Mouse (Mus musculus): Measurements from ENCODE around the gene Vash2. TPM values are rescaled to one million over a fixed set of nuclear protein-coding genes. Genes with fewer than 3 reads are reported as not detected.

Gene Vash2
- total and polyA plus RNA-seq, 2 experiments from 2014 or later, result 23.5 to 39.5 TPM

DNA sequence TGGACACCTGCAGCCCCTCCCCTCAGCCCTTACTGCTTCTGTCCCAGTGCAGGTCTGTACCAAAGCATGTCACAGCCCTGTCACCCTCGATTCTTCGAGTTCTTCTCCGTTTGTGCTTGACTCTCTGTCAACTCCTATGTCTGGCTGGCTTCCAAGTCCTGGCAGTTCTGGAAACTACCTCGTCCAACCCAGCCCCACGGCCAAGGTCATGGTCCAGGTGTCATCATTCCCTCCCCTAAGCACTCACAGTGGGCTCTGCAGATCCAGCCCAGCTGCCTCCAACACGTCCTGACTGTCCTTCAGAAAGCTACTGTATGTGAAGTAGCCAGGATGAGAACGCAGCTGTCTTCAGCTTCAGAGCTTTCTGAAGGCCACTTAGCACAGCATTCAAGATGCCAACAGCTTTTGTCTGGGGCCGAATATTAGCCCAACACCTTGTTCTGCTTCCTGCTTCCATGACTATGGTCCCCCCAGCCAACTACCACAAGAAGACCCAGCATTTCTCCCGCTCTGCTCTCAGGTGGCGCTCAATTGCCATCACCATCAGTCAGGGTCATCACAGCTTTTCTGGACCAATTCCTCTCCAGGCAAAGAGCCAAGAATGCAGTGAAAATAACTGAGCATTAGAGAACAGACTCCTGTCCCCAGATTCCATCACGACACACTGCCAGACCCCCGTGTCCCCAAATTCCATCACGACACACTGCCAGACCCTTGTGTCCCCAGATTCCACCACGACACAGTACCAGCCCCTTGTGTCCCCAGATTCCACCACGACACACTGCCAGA, 13.9 kb downstream of the Vash2 start:
- H3K4me3 ChIP-seq (ENCODE audit: low read depth, low read length), result no peak overlapping the region
- peaks cover 21% of the 10 kb centered on the region for H3K36me3 ChIP-seq (replicated peaks; ENCODE audit: control insufficient read depth, insufficient read depth, low read length)
- DNase-seq (ENCODE audit: low spot score) (peak; percentile 20), ATAC-seq (ENCODE audit: insufficient read depth, low read depth) (peak; percentile 63)
- H3K4me1 ChIP-seq (ENCODE audit: control insufficient read depth, insufficient read depth), result peaks cover 15% of the 10 kb centered on the region
- TF ChIP-seq CTCF (IDR thresholded peaks at IDR 0.05; ENCODE audit: low read depth) (no peak), EP300 (IDR thresholded peaks at IDR 0.05; ENCODE audit: low read depth) (no peak)
- H3K27me3 ChIP-seq (ENCODE audit: control insufficient read depth, insufficient read depth, low read length), result no peaks in the 10 kb centered on the region
- 33% methylated on average over 15 of the region's 15 CpGs for WGBS
- H3K4me2 ChIP-seq (ENCODE audit: low read depth, low read length), result no peak overlapping the region
- H3K9me3 ChIP-seq (replicated peaks; ENCODE audit: control insufficient read depth, low read length), result no peaks in the 10 kb centered on the region
- H3K9ac ChIP-seq (replicated peaks; ENCODE audit: low read depth, low read length), result no peak overlapping the region
- H3K27ac ChIP-seq (ENCODE audit: low read depth), result peak overlapping the region; percentile 59

- H3K4me1 ChIP-seq (ENCODE audit: control insufficient read depth, insufficient read depth), result no peaks in the 10 kb centered on the region
- H3K36me3 ChIP-seq (replicated peaks; ENCODE audit: control insufficient read depth, insufficient read depth, low read length), result peaks cover 28% of the 10 kb centered on the region; the same call in 1 of the 2 replicates
- TF ChIP-seq CTCF (IDR thresholded peaks at IDR 0.05; ENCODE audit: low read depth) (no peak), EP300 (IDR thresholded peaks at IDR 0.05; ENCODE audit: low read depth) (no peak)
- H3K27ac ChIP-seq (ENCODE audit: low read depth), result no peak overlapping the region
- H3K4me3 ChIP-seq (ENCODE audit: low read depth, low read length), result no peak overlapping the region
- 96% methylated on average over 3 of the region's 3 CpGs for WGBS
- H3K4me2 ChIP-seq (ENCODE audit: low read depth, low read length), result no peak overlapping the region
- ATAC-seq (ENCODE audit: insufficient read depth, low read depth), result no peak
- H3K27me3 ChIP-seq (ENCODE audit: control insufficient read depth, insufficient read depth, low read length), result no peaks in the 10 kb centered on the region
- no peak overlapping the region for H3K9ac ChIP-seq (replicated peaks; ENCODE audit: low read depth, low read length)
- no peaks in the 10 kb centered on the region for H3K9me3 ChIP-seq (replicated peaks; ENCODE audit: control insufficient read depth, low read length)
- no peak for DNase-seq (ENCODE audit: low spot score)
These were observed 16.3 kb downstream of the Vash2 start for GRCm38 (mm10) chr1:190962760-190963159.

DNA sequence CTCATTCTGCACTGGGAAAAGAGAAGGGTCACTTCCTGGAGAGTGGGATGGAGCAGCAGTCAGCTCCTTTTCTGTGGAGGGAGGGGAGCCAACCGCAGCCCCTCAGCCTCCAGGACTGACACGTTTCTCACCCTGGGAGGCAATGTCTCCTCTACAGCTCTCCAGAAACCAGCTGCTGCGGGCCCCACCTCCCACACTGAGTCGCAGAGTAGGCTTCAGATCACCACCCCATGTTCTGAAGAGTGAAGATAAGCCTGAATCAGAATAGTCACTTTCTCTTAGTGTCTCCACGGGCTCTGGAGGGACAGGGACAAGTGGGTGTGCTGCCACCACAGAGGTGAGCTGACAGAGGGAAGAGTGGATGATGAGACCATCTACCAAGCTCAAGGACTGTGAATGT, 20.3 kb downstream of the Vash2 start:
- 35% methylated on average over 5 of the region's 5 CpGs for WGBS
- no peak for DNase-seq (ENCODE audit: low spot score)
- Histone ChIP-seq H3K27me3 (ENCODE audit: control insufficient read depth, insufficient read depth, low read length) (no peaks in the 10 kb centered on the region), H3K9me3 (replicated peaks; ENCODE audit: control insufficient read depth, low read length) (no peaks in the 10 kb centered on the region), H3K9ac (replicated peaks; ENCODE audit: low read depth, low read length) (no peak overlapping the region), H3K4me2 (ENCODE audit: low read depth, low read length) (no peak overlapping the region), H3K36me3 (replicated peaks; ENCODE audit: control insufficient read depth, insufficient read depth, low read length) (peaks cover 38% of the 10 kb centered on the region), H3K27ac (ENCODE audit: low read depth) (0 out of 2 replicates have a peak overlapping the region, but pooled peaks have one; percentile 27), H3K4me3 (ENCODE audit: low read depth, low read length) (no peak overlapping the region), H3K4me1 (ENCODE audit: control insufficient read depth, insufficient read depth) (peaks cover 8% of the 10 kb centered on the region)
- TF ChIP-seq CTCF (IDR thresholded peaks at IDR 0.05; ENCODE audit: low read depth) (no peak), EP300 (IDR thresholded peaks at IDR 0.05; ENCODE audit: low read depth) (no peak)
- no peak for ATAC-seq (ENCODE audit: insufficient read depth, low read depth)

DNA sequence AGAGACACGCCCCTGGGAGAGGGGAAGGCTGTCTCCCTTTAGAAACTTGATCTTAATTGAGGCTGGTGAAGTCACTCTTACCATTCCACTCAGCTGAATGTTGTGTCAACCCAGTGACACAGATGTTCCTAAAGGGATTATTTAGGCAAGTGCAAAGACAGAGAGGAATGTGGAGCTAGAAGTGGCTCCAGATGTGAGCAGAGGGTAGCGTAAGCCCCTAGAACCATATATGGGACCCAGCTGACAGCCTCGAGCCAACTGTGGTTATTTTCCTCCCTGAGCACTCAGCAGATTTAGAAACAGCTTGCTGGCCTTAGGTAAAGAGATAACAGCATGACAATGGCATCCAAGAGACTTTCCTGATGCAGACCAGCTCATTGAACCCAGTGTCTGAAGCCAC, 26.1 kb downstream of the Vash2 start:
- TF ChIP-seq CTCF (IDR thresholded peaks at IDR 0.05; ENCODE audit: low read depth) (no peak), EP300 (IDR thresholded peaks at IDR 0.05; ENCODE audit: low read depth) (no peak)
- H3K9me3 ChIP-seq (replicated peaks; ENCODE audit: control insufficient read depth, low read length), result no peaks in the 10 kb centered on the region
- no peak overlapping the region for H3K4me2 ChIP-seq (ENCODE audit: low read depth, low read length)
- peaks cover 23% of the 10 kb centered on the region for H3K4me1 ChIP-seq (ENCODE audit: control insufficient read depth, insufficient read depth)
- WGBS, result 33% methylated on average over 3 of the region's 3 CpGs
- ATAC-seq (ENCODE audit: insufficient read depth, low read depth) (peak; percentile 90), DNase-seq (ENCODE audit: low spot score) (peak; percentile 86)
- H3K36me3 ChIP-seq (replicated peaks; ENCODE audit: control insufficient read depth, insufficient read depth, low read length), result peaks cover 32% of the 10 kb centered on the region
- no peak overlapping the region for H3K9ac ChIP-seq (replicated peaks; ENCODE audit: low read depth, low read length)
- no peak overlapping the region for H3K4me3 ChIP-seq (ENCODE audit: low read depth, low read length)
- peak overlapping the region; percentile 93 for H3K27ac ChIP-seq (ENCODE audit: low read depth)
- no peaks in the 10 kb centered on the region for H3K27me3 ChIP-seq (ENCODE audit: control insufficient read depth, insufficient read depth, low read length)

DNA sequence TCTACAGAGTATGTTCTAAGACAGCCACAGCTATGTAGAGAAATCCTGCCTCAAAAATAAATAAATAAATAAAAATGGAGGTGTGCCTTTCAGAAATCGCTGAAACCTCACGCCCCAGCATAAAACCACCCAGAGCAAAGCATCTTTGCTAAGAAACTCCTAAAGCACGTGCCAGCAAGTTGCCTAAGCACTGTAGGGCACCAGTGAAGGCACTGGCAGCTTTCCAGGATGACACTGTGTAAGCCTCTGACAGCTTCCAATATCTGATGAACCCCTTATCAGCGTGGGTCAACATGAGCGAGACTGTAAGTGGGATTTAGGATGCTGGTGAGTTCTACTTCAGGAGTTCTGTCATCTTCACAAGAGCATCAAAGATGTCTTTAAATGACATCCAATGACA, 28.1 kb downstream of the Vash2 start:
- H3K36me3 ChIP-seq (replicated peaks; ENCODE audit: control insufficient read depth, insufficient read depth, low read length), result peaks cover 44% of the 10 kb centered on the region
- H3K9ac ChIP-seq (replicated peaks; ENCODE audit: low read depth, low read length), result no peak overlapping the region
- no peak overlapping the region for H3K4me2 ChIP-seq (ENCODE audit: low read depth, low read length)
- no peak overlapping the region for H3K4me3 ChIP-seq (ENCODE audit: low read depth, low read length)
- H3K27me3 ChIP-seq (ENCODE audit: control insufficient read depth, insufficient read depth, low read length), result no peaks in the 10 kb centered on the region
- WGBS, result 53% methylated on average over 5 of the region's 5 CpGs
- DNase-seq (ENCODE audit: low spot score), result no peak
- no peak for TF ChIP-seq CTCF (IDR thresholded peaks at IDR 0.05; ENCODE audit: low read depth)
- TF ChIP-seq EP300 (IDR thresholded peaks at IDR 0.05; ENCODE audit: low read depth), result no peak
- H3K4me1 ChIP-seq (ENCODE audit: control insufficient read depth, insufficient read depth), result peaks cover 23% of the 10 kb centered on the region
- ATAC-seq (ENCODE audit: insufficient read depth, low read depth), result no peak
- no peaks in the 10 kb centered on the region for H3K9me3 ChIP-seq (replicated peaks; ENCODE audit: control insufficient read depth, low read length)
- H3K27ac ChIP-seq (ENCODE audit: low read depth), result no peak overlapping the region
